Mouse (Mus musculus) liver, embryonic 16.5 days (tissue): ENCODE measurements around the gene Hist1h2be. TPM values are rescaled to one million over a fixed set of nuclear protein-coding genes. Genes with fewer than 3 reads are reported as not detected.
"Not testable (repeated sequence)": the region's sequence is repeated elsewhere in the genome, so short reads cannot be mapped to it uniquely, and the experiment has no call there.

Experiments used
- ATAC-seq: fragments of 200-750 bp; cut with Nextera tagmentation; 2 replicates; pipeline ENCODE4 v1.8.0; 2017; ENCODE audit warnings: low read depth, mild to moderate bottlenecking, moderate number of reproducible peaks, moderate library complexity
- H3K27ac ChIP-seq: fragments of 300-500 bp; sonication (generic); 2 replicates; pipeline ENCODE4 v1.5.1; 2014; ENCODE audit warnings: mild to moderate bottlenecking, low read length
- H3K27me3 ChIP-seq: fragments of 300-500 bp; sonication (generic); 2 replicates; pipeline ENCODE4 v1.6.1; 2014; ENCODE audit warnings: low read depth, low read length, mixed read lengths; ENCODE audit not compliant: control insufficient read depth, insufficient read depth
- H3K36me3 ChIP-seq: fragments of 300-500 bp; sonication (generic); 2 replicates; pipeline ENCODE4 v1.6.1; 2014; ENCODE audit warnings: mild to moderate bottlenecking; ENCODE audit not compliant: control insufficient read depth, insufficient read depth
- H3K4me1 ChIP-seq: fragments of 300-500 bp; sonication (generic); 2 replicates; pipeline ENCODE4 v1.6.1; 2014; ENCODE audit warnings: low read depth, low read length, mixed read lengths; ENCODE audit not compliant: control insufficient read depth
- H3K4me2 ChIP-seq: fragments of 300-500 bp; sonication (generic); 2 replicates; pipeline ENCODE4 v1.6.1; 2014; ENCODE audit warnings: low read depth, low read length, mixed read lengths
- H3K4me3 ChIP-seq: fragments of 300-500 bp; sonication (generic); 2 replicates; pipeline ENCODE4 v1.5.1; 2014; ENCODE audit warnings: low read depth, mild to moderate bottlenecking, low read length
- H3K9ac ChIP-seq: fragments of 300-500 bp; sonication (generic); 2 replicates; pipeline ENCODE4 v1.6.1; 2014; ENCODE audit warnings: low read depth, low read length
- H3K9me3 ChIP-seq: fragments of 300-500 bp; sonication (generic); replicated peaks from 2 replicates; pipeline ENCODE4 v1.6.1; 2016; ENCODE audit warnings: low read length; ENCODE audit not compliant: control insufficient read depth
- WGBS: fragments of 180-500 bp; shearing (Covaris S2); extraction: QIAGEN DNeasy Blood & Tissue Kit; methylation state at CpG from one replicate; pipeline ENCODE4 v1.1.7; 2014; ENCODE audit not compliant: insufficient replicate concordance; 5-methylcytosine and 5-hydroxymethylcytosine counted together
- polyA plus RNA-seq: library from polyadenylated mRNA; unstranded; fragments of >200 nt; fragmentation: Nextera tagmentation; extraction: Ambion mirVana; gene quantifications from 2 replicates; pipeline ENCODE4 v1.2.1, GENCODE M21; 2015

Hist1h2be gene
- polyA plus RNA-seq, 1 experiment from 2014 or later = 1.9 TPM

- WGBS = under 1% methylated on average over 18 of the region's 18 CpGs
- Histone ChIP-seq H3K27me3 (no peaks in the 10 kb centered on the region), H3K4me2 (peak within 1 kb of the TSS; percentile 79), H3K27ac (peak within 1 kb of the TSS; percentile 98), H3K9me3 (no peaks in the 10 kb centered on the region), H3K4me3 (peak within 1 kb of the TSS; percentile 63), H3K4me1 (peaks cover 7% of the 10 kb centered on the region), H3K9ac (peak within 1 kb of the TSS; percentile 73), H3K36me3 (no peaks in the 10 kb centered on the region)
- peak; percentile 75 for ATAC-seq
Observed at GRCm38 (mm10) chr13:23571022-23571503, 49.9 kb downstream of the Hist1h2be start, which contains the start of the genes Hist1h2ae and Hist1h2bg. TSS of gene Hist1h2ae (minus strand) at chr13:23571220. TSS of gene Hist1h2bg (plus strand) at chr13:23571396.

- Histone ChIP-seq H3K4me2 (peak overlapping the region; percentile 65), H3K4me1 (peaks cover 10% of the 10 kb centered on the region), H3K4me3 (peak overlapping the region; percentile 63), H3K9ac (peak overlapping the region; percentile 70), H3K27ac (peak overlapping the region; percentile 98)
- not testable (repeated sequence) for ATAC-seq, H3K36me3 ChIP-seq, H3K9me3 ChIP-seq, H3K27me3 ChIP-seq
- 2% methylated on average over 18 of the region's 41 CpGs for WGBS
Observed at GRCm38 (mm10) chr13:23570261-23571021, 50.5 kb downstream of the Hist1h2be start.

- WGBS = 81% methylated on average over 2 of the region's 2 CpGs
Observed at GRCm38 (mm10) chr13:23564482-23564881, 56.4 kb downstream of the Hist1h2be start.

GRCm38 (mm10) chr13:23562699-23563462, 58.0 kb downstream of the Hist1h2be start:
- Histone ChIP-seq H3K4me2 (peak overlapping the region; percentile 81), H3K9me3 (no peaks in the 10 kb centered on the region), H3K27ac (peak overlapping the region; percentile 98), H3K9ac (peak overlapping the region; percentile 71), H3K4me3 (peak overlapping the region; percentile 60), H3K4me1 (peaks cover 27% of the 10 kb centered on the region), H3K36me3 (no peaks in the 10 kb centered on the region), H3K27me3 (no peaks in the 10 kb centered on the region)
- no peak for ATAC-seq
- WGBS = 2% methylated on average over 18 of the region's 18 CpGs

More at GRCm38 (mm10) chr13:23564482-23564881, 56.4 kb downstream of the Hist1h2be start:
- no peak overlapping the region for H3K4me3 ChIP-seq
- no peaks in the 10 kb centered on the region for H3K9me3 ChIP-seq
- H3K27me3 ChIP-seq = no peaks in the 10 kb centered on the region
- H3K4me1 ChIP-seq = peaks cover 28% of the 10 kb centered on the region
- H3K9ac ChIP-seq = no peak overlapping the region
- no peaks in the 10 kb centered on the region for H3K36me3 ChIP-seq
- no peak for ATAC-seq
- H3K27ac ChIP-seq = no peak overlapping the region
- no peak overlapping the region for H3K4me2 ChIP-seq

- under 1% methylated on average over 42 of the region's 67 CpGs for WGBS
Observed at GRCm38 (mm10) chr13:23561883-23562659, 58.9 kb downstream of the Hist1h2be start, which contains the start of gene Hist1h3e. TSS of gene Hist1h3e (minus strand) at chr13:23562369.

GRCm38 (mm10) chr13:23561531-23561882, 59.4 kb downstream of the Hist1h2be start:
- H3K27ac ChIP-seq = peak overlapping the region; percentile 98
- WGBS = 0% methylated on average over 2 of the region's 5 CpGs

More at GRCm38 (mm10) chr13:23561883-23562659, 58.9 kb downstream of the Hist1h2be start, which contains the start of gene Hist1h3e:
- Histone ChIP-seq H3K9ac (peak within 1 kb of the TSS; percentile 71), H3K27ac (peak within 1 kb of the TSS; percentile 98), H3K4me1 (peaks cover 27% of the 10 kb centered on the region), H3K4me2 (peak within 1 kb of the TSS; percentile 81), H3K4me3 (peak within 1 kb of the TSS; percentile 60)
- not testable (repeated sequence) for H3K36me3 ChIP-seq, H3K27me3 ChIP-seq, H3K9me3 ChIP-seq
- peak; percentile 93 for ATAC-seq

GRCm38 (mm10) chr13:23560699-23561098, 60.2 kb downstream of the Hist1h2be start:
- Histone ChIP-seq H3K4me1 (peaks cover 30% of the 10 kb centered on the region), H3K9ac (peak overlapping the region; percentile 54), H3K4me2 (peak overlapping the region; percentile 57), H3K4me3 (peak overlapping the region; percentile 46), H3K27ac (peak overlapping the region; percentile 81)
- ATAC-seq, H3K27me3 ChIP-seq, H3K9me3 ChIP-seq, H3K36me3 ChIP-seq: not testable (repeated sequence)
- WGBS = 28% methylated on average over 2 of the region's 2 CpGs

More at GRCm38 (mm10) chr13:23561531-23561882, 59.4 kb downstream of the Hist1h2be start:
- Histone ChIP-seq H3K4me1 (peaks cover 30% of the 10 kb centered on the region), H3K4me2 (peak overlapping the region; percentile 81), H3K4me3 (peak overlapping the region; percentile 60)
- not testable (repeated sequence) for ATAC-seq, H3K27me3 ChIP-seq, H3K9me3 ChIP-seq, H3K36me3 ChIP-seq, H3K9ac ChIP-seq

GRCm38 (mm10) chr13:23556906-23557305, 64.0 kb downstream of the Hist1h2be start:
- H3K4me3 ChIP-seq = peak overlapping the region; percentile 68
- peak overlapping the region; percentile 99 for H3K27ac ChIP-seq

More at GRCm38 (mm10) chr13:23556906-23557305, 64.0 kb downstream of the Hist1h2be start:
- peaks cover 23% of the 10 kb centered on the region for H3K4me1 ChIP-seq
- H3K9ac ChIP-seq = peak overlapping the region; percentile 52
- no peaks in the 10 kb centered on the region for H3K9me3 ChIP-seq
- H3K4me2 ChIP-seq = peak overlapping the region; percentile 82
- 60% methylated on average over 3 of the region's 3 CpGs for WGBS
- no peaks in the 10 kb centered on the region for H3K27me3 ChIP-seq
- H3K36me3 ChIP-seq = no peaks in the 10 kb centered on the region
- no peak for ATAC-seq
